Mouse (Mus musculus) spleen, adult 18-20 months (tissue): ENCODE results near the gene Kctd5.

Experiments
- DNase-seq, 2 experiments: peaks; one replicate each; pipeline ENCODE4 v3.0.0; 2022; ENCODE audit warnings: mixed read lengths in 2 of 2

The Kctd5 gene

GRCm38 (mm10) chr17:24036954-24037353, 36.3 kb downstream of the Kctd5 start:
- no peak for DNase-seq

GRCm38 (mm10) chr17:24035087-24035486, 38.2 kb downstream of the Kctd5 start:
- DNase-seq: no peak

- no peak for DNase-seq
Observed at GRCm38 (mm10) chr17:24030551-24030950, 42.7 kb downstream of the Kctd5 start.

- DNase-seq: no peak
Observed at GRCm38 (mm10) chr17:24029477-24029876, 43.8 kb downstream of the Kctd5 start.

GRCm38 (mm10) chr17:24021375-24022199, 51.7 kb downstream of the Kctd5 start:
- no peak for DNase-seq

- DNase-seq: no peak
Observed at GRCm38 (mm10) chr17:24020696-24021095, 52.6 kb downstream of the Kctd5 start.

GRCm38 (mm10) chr17:24015727-24016126, 57.6 kb downstream of the Kctd5 start:
- DNase-seq: no peak

- no peak for DNase-seq
Observed at GRCm38 (mm10) chr17:24014433-24014965, 58.8 kb downstream of the Kctd5 start.

- DNase-seq: no peak
Observed at GRCm38 (mm10) chr17:24012921-24013320, 60.4 kb downstream of the Kctd5 start.

GRCm38 (mm10) chr17:24009617-24010016, 63.7 kb downstream of the Kctd5 start:
- DNase-seq: no peak

GRCm38 (mm10) chr17:24008105-24008504, 65.2 kb downstream of the Kctd5 start:
- no peak for DNase-seq

GRCm38 (mm10) chr17:24007391-24007790, 65.9 kb downstream of the Kctd5 start:
- DNase-seq: no peak

GRCm38 (mm10) chr17:24006930-24007329, 66.4 kb downstream of the Kctd5 start:
- no peak for DNase-seq

- no peak for DNase-seq
Observed at GRCm38 (mm10) chr17:24005049-24005448, 68.2 kb downstream of the Kctd5 start.

GRCm38 (mm10) chr17:24004071-24004665, 69.1 kb downstream of the Kctd5 start:
- no peak for DNase-seq

GRCm38 (mm10) chr17:24000404-24000803, 72.9 kb downstream of the Kctd5 start:
- DNase-seq: no peak

- no peak for DNase-seq
Observed at GRCm38 (mm10) chr17:23998383-23998782, 74.9 kb downstream of the Kctd5 start.

- no peak for DNase-seq
Observed at GRCm38 (mm10) chr17:23997901-23998300, 75.4 kb downstream of the Kctd5 start, which contains the start of gene Prss22. Gene Prss22, minus strand, starts transcription at chr17:23998100.
